Mouse (Mus musculus) neutrophil, adult 83 days (primary cell): ENCODE results near the gene Capns2. TPM values are rescaled to one million over a fixed set of nuclear protein-coding genes. Genes with fewer than 3 reads are reported as not detected.

ENCODE experiments used
- total RNA-seq, 2 experiments: library from RNA; stranded (reverse); gene quantifications; one replicate each; pipeline ENCODE4 v1.2.4; 2023

Capns2 gene
- 10 to 100 TPM in 1 of 2 experiments, 1 to 10 TPM in 1; 7.3 to 13.7 TPM for total RNA-seq

DNA sequence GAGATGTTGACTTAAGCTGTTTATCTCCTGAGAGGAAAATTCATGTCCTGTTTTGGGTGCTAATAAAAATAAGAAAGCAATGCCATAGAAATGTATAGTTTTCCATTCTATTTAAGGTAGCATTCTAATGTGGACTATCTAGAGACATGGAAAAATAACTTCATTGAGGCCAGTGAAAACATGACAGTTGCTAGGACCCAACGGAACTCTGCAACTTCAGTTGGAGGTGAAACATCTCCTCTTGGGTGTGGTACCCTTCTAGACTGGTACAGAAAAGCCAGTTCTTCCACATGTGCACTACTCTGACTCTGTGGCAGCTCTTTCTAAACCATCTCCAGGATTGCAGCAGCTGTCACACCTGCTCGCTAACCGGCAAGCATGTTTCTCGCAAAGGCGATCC lies at the start of gene Capns2:
Gene Capns2 (plus strand): TSS at position 301 of the 400 bp plus-strand sequence.

DNA sequence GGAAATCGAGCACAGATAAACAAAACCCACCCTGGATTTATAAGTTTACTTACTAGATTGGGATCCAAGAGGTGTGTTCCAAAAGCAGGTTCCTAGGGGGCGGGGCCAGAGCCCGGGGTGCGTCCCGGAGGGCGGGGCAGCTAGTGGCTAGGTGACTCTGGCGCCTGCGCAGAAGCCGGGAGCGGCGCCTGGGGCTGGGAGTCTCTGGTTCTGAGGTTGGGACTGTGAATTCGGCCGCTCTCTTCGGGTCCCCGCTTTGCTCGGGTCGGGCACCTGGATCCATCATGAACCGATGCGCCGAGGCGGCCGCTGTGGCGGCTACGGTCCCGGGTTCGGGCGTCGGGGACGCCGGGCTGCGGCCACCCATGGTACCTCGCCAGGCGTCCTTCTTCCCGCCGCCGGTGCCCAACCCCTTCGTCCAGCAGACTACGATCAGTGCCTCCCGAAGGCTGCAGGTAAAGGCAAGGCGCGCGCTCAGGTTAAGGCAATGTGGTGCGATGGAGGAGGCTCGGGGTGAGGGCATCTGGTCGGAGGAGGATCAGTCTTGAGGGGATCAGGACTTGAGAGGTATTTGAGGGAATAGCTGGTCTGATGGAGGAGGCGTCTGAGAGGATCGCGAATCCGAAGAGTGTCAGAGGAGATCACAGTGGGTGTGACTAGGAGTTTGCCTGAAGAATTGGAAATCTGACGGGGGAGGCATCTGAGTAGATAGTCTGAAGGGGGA lies 45.9 kb upstream of the Capns2 start, which contains the start of gene Lpcat2:
Gene Lpcat2 (plus strand): TSS at position 169 of the 724 bp plus-strand sequence.

Other genes with a start within 250 kb of the Capns2 start
- not detected for gene Irx6, start 227.1 kb upstream of the Capns2 start, total RNA-seq
- gene Mmp2, start 74.1 kb upstream of the Capns2 start, total RNA-seq: 1 to 10 TPM; 1.5 to 3.2 TPM
- gene Lpcat2, start 46.1 kb upstream of the Capns2 start, total RNA-seq: 100 to 1,000 TPM in 1 of 2 experiments, 10 to 100 TPM in 1; 98.6 to 118 TPM
- 1 to 10 TPM; 1.1 to 1.3 TPM for gene Slc6a2, start 58.7 kb downstream of the Capns2 start, total RNA-seq
- gene Ces1a, start 146.8 kb downstream of the Capns2 start, total RNA-seq: not detected
- not detected for gene Ces1b, start 178.6 kb downstream of the Capns2 start, total RNA-seq
- not detected for gene Ces1c, start 229.9 kb downstream of the Capns2 start, total RNA-seq